Mouse (Mus musculus) lung, embryonic 14.5 days (tissue): ENCODE data around the gene Ret. TPM values are rescaled to one million over a fixed set of nuclear protein-coding genes. Genes with fewer than 3 reads are reported as not detected.

Experiments used
- ATAC-seq: fragments of 200-750 bp; cut with Nextera tagmentation; 2 replicates; pipeline ENCODE4 v1.8.0; 2017; ENCODE audit warnings: mild to moderate bottlenecking, moderate TSS enrichment, moderate library complexity; ENCODE audit not compliant: insufficient read depth
- DNase-seq: peaks from one replicate; pipeline ENCODE4 v3.0.0-alpha.2; 2015
- H3K27ac ChIP-seq: fragments of 300-500 bp; sonication (generic); 2 replicates; pipeline ENCODE4 v1.5.1; 2014; ENCODE audit warnings: low read depth, mild to moderate bottlenecking, moderate library complexity
- H3K27me3 ChIP-seq: fragments of 300-500 bp; sonication (generic); 2 replicates; pipeline ENCODE4 v1.6.1; 2014; ENCODE audit warnings: low read length, control low read depth; ENCODE audit not compliant: insufficient read depth
- H3K36me3 ChIP-seq: fragments of 300-500 bp; sonication (generic); 2 replicates; pipeline ENCODE4 v1.6.1; 2014; ENCODE audit warnings: control low read depth; ENCODE audit not compliant: insufficient read depth
- H3K4me1 ChIP-seq: fragments of 300-500 bp; sonication (generic); 2 replicates; pipeline ENCODE4 v1.6.1; 2014; ENCODE audit warnings: antibody characterized with exemption, control low read depth; ENCODE audit not compliant: insufficient read depth
- H3K4me2 ChIP-seq: fragments of 300-500 bp; sonication (generic); 2 replicates; pipeline ENCODE4 v1.6.1; 2014; ENCODE audit warnings: mild to moderate bottlenecking
- H3K4me3 ChIP-seq: fragments of 300-500 bp; sonication (generic); 2 replicates; pipeline ENCODE4 v1.5.1; 2014; ENCODE audit warnings: low read depth, low read length
- H3K9ac ChIP-seq: fragments of 300-500 bp; sonication (generic); 2 replicates; pipeline ENCODE4 v1.6.1; 2014
- H3K9me3 ChIP-seq: fragments of 300-500 bp; sonication (generic); 2 replicates; pipeline ENCODE4 v1.6.1; 2016; ENCODE audit warnings: low read depth, low read length, control low read depth
- CTCF ChIP-seq: IDR thresholded peaks from 2 replicates; pipeline ENCODE4 v1.5.1; 2016; ENCODE audit warnings: antibody characterized with exemption, low read depth
- WGBS: fragments of 180-500 bp; shearing (Covaris S2); extraction: QIAGEN DNeasy Blood & Tissue Kit; methylation state at CpG from one replicate; pipeline ENCODE4 v1.1.7; 2014; 5-methylcytosine and 5-hydroxymethylcytosine counted together
- polyA plus RNA-seq: library from polyadenylated mRNA; unstranded; fragments of >200 nt; fragmentation: Nextera tagmentation; extraction: Ambion mirVana; gene quantifications from 2 replicates; pipeline ENCODE4 v1.2.1, GENCODE M21; 2014

Ret gene
- polyA plus RNA-seq, 1 experiment from 2014 or later: 3.8 TPM

DNA sequence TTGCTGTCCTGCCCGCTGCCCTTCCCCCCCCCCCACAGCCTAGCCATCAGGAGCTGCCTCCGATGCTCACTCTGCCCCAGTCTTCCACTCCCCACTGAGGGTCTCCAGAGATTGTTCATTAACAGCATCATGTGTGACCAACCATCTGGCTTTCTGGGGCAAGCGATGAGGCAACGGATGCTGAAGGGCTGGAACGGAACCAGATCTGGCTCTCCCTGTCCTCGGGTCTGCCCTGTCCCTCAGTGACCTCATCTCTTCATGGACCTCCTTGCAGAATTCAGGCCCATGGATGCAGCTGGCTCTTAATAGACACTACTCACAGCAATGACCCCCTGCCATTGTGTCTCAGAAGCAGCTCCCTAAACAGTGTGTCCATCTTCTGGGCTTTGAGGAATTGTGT is 8.9 kb upstream of the Ret start:
- no peak overlapping the region for H3K9ac ChIP-seq
- no peaks in the 10 kb centered on the region for H3K9me3 ChIP-seq
- TF ChIP-seq CTCF: no peak
- H3K4me2 ChIP-seq: no peak overlapping the region
- H3K27me3 ChIP-seq: no peaks in the 10 kb centered on the region
- no peaks in the 10 kb centered on the region for H3K4me1 ChIP-seq
- no peaks in the 10 kb centered on the region for H3K36me3 ChIP-seq
- 76% methylated on average over 6 of the region's 6 CpGs for WGBS
- no peak overlapping the region for H3K27ac ChIP-seq
- DNase-seq (no peak), ATAC-seq (no peak)
- H3K4me3 ChIP-seq: no peak overlapping the region

DNA sequence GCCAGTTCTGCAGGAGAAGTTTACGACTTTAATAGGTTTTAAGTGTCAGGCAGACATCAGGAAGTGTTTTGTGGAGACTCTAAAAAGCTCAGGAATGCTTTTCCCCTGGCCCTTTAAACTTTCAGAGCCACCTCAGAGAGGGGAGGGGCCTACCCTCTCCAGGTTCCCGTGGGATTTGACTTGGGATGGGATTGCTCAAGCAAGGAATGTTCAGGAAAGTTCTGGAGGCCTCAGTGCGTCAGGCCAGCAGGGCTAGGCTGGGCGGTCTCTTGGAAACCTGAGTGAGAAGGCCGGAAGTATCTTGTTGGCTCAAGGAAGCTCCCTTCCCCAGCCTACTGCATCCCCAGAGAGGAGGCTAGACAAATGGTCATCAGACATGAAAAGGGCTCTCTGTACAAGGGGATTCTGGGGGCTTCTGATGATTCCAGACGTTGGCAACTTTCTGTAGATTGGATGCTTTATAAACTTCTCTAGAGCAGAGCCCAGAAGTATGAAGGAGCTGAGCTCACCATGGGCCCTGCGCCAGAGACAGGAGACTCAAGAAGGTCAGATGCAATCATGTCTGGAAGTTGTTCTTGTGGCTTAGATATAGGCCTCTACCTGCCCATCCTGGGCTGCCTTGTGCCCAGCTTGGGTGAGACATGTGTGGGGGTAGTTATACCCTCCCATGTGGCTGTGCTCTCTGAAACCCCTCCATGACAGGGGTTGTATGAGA is 7.8 kb upstream of the Ret start:
- no peak overlapping the region for H3K9ac ChIP-seq
- no peaks in the 10 kb centered on the region for H3K36me3 ChIP-seq
- H3K4me3 ChIP-seq: no peak overlapping the region
- H3K4me1 ChIP-seq: no peaks in the 10 kb centered on the region
- H3K4me2 ChIP-seq: no peak overlapping the region
- WGBS: 36% methylated on average over 7 of the region's 7 CpGs
- TF ChIP-seq CTCF: no peak
- no peak overlapping the region for H3K27ac ChIP-seq
- no peaks in the 10 kb centered on the region for H3K9me3 ChIP-seq
- no peak for ATAC-seq
- DNase-seq: peak; percentile 14
- H3K27me3 ChIP-seq: no peaks in the 10 kb centered on the region

DNA sequence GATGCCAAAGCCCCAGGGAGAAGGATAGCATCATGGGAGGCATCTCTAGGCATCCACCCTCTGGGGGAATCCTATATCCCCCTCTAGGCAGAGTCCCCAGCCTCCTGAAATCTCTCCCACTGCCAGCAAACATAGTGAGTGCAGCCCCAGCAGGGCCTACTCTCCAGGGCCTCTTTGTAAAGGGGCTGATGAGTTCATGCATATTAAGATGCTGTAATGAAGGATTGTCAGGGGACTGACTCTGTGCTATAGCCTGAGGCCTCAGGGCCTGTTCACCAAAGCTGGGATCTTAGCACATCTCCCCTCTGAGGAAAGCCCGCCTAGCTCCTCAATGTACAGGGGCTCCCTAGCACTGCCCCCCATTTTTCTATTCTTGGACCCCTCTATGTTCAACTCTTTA is 6.6 kb upstream of the Ret start:
- WGBS: 100% methylated on average over 1 of the region's 1 CpGs

DNA sequence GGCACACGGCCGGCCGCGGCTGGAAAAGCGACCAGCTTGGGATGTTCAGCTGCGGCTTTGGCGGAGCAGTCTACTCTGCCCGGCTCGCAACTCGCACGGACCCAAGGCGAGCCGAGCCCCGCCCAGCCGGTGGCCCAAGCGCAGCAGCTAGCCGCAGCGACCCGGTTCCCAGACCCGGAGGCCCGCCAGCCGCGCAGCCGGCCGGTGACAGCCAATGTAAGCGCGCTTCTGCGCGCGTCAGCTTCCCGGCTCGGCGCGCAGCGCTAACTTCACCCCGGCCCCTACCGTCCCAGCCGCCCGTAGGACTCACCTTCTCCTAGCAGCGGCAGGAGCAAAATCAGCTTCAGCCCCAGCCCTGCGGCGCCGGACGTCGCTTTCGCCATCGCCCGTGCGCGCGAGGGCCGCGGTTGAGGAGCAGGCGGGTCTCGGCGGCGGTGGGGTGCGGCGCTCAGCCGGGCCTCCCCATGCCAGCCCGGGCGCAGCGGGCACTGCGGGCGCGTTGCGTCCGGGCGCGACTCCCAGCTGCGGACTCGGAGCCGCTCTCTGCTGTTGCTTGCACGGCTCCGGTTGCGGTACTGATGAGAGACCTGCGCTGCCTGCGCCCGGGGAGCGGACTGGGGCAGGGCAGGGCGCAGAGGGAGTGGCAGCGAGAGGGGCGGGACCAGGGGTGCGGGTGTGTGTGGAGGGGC is 623 bp downstream of the Ret start:
- ATAC-seq: peak; percentile 83
- DNase-seq: peak; percentile 72
- H3K9me3 ChIP-seq: no peaks in the 10 kb centered on the region
- no peaks in the 10 kb centered on the region for H3K36me3 ChIP-seq
- no peak overlapping the region for H3K27ac ChIP-seq
- H3K4me1 ChIP-seq: peaks cover 3% of the 10 kb centered on the region; the same call in 1 of the 2 replicates
- TF ChIP-seq CTCF: no peak
- under 1% methylated on average over 84 of the region's 84 CpGs for WGBS
- peak overlapping the region; percentile 49 for H3K9ac ChIP-seq
- peak overlapping the region; percentile 55 for H3K4me3 ChIP-seq
- peak overlapping the region; percentile 96 for H3K4me2 ChIP-seq
- peaks cover 49% of the 10 kb centered on the region for H3K27me3 ChIP-seq

More for the DNA sequence above, 6.6 kb upstream of the Ret start:
- Histone ChIP-seq H3K27ac (no peak overlapping the region), H3K27me3 (peaks cover 9% of the 10 kb centered on the region), H3K4me3 (no peak overlapping the region), H3K4me2 (no peak overlapping the region), H3K4me1 (no peaks in the 10 kb centered on the region), H3K36me3 (no peaks in the 10 kb centered on the region), H3K9ac (no peak overlapping the region), H3K9me3 (no peaks in the 10 kb centered on the region)
- DNase-seq (no peak), ATAC-seq (no peak)
- TF ChIP-seq CTCF: no peak

DNA sequence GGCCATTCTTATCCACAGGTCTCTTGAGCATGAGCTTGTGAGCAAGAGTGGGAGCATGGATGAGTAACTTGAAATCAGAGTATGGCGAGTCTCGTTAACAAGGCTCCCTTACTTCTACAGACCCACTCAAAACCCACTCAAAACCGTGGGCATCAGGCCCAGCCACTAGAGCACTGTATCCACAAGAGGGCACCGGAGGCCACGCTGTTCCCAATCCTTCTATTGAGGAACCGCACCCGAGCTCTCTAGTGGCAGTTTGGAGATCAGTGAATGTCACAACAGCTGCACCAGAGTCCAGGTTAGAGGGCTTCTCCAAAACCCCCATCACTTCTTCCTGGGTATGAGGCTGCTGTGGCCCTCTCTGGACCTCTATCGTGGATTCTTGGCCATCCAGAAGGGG is 2.4 kb downstream of the Ret start:
- peaks cover 3% of the 10 kb centered on the region; the same call in 1 of the 2 replicates for H3K4me1 ChIP-seq
- no peak overlapping the region for H3K4me3 ChIP-seq

DNA sequence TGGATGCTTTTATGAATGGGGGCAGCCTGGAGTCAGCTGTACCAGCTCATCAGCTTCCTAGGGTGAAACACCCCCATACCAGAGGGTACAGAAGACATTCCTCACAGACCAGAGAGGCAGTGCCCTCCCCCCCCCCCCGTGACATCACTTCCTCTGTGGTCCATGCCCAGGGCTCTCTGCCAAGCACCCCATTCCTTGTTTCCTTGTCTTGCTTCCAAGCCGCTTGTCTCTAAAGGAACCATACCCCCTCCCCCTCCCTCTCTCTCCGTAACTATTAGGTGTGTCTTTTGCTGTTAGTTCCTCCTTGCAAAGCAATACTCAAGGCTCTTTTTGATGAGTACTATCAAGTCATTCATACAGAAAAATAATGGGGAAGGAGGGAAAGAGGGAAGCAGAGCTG is 4.6 kb downstream of the Ret start:
- Histone ChIP-seq H3K4me2 (no peak overlapping the region; the same call in 1 of the 2 replicates), H3K4me1 (peaks cover 3% of the 10 kb centered on the region; the same call in 1 of the 2 replicates), H3K9me3 (no peaks in the 10 kb centered on the region), H3K4me3 (no peak overlapping the region), H3K9ac (no peak overlapping the region), H3K36me3 (no peaks in the 10 kb centered on the region), H3K27me3 (peaks cover 28% of the 10 kb centered on the region), H3K27ac (no peak overlapping the region)
- ATAC-seq (no peak), DNase-seq (peak; percentile 7)
- no peak for TF ChIP-seq CTCF
- WGBS: 39% methylated on average over 3 of the region's 3 CpGs

More for the DNA sequence above, 2.4 kb downstream of the Ret start:
- no peak overlapping the region for H3K27ac ChIP-seq
- H3K9ac ChIP-seq: no peak overlapping the region
- peaks cover 49% of the 10 kb centered on the region for H3K27me3 ChIP-seq
- ATAC-seq: no peak
- DNase-seq: peak; percentile 70
- no peaks in the 10 kb centered on the region for H3K36me3 ChIP-seq
- no peak overlapping the region for H3K4me2 ChIP-seq
- WGBS: 29% methylated on average over 8 of the region's 8 CpGs
- TF ChIP-seq CTCF: peak; percentile 72
- H3K9me3 ChIP-seq: no peaks in the 10 kb centered on the region

DNA sequence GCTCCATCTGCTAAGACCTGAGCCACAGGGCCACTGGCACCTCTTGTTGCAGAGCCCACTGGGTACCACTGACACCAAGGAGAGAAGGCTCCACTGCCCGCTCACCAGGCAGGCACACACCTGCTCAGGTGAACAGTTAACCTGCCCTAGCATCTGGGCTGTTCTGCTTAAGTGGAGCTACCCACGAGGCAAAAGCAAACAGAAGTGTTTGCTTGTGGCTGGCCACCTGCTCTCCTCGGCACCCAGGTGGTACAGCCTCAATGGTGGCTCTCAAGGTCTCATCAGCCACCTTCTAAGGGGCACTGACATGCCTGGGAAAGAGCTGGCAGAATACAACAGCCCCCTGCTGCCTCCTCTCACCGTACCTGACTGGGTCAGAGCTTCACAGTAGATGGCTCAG is 5.3 kb downstream of the Ret start:
- 45% methylated on average over 4 of the region's 4 CpGs for WGBS
- Histone ChIP-seq H3K4me3 (no peak overlapping the region), H3K4me2 (peak overlapping the region; percentile 4; the same call in 1 of the 2 replicates), H3K9ac (no peak overlapping the region), H3K9me3 (no peaks in the 10 kb centered on the region), H3K36me3 (no peaks in the 10 kb centered on the region), H3K27me3 (peaks cover 21% of the 10 kb centered on the region), H3K27ac (no peak overlapping the region; the same call in 1 of the 2 replicates), H3K4me1 (peaks cover 3% of the 10 kb centered on the region; the same call in 1 of the 2 replicates)
- ATAC-seq (peak; percentile 32; the same call in 1 of the 2 replicates), DNase-seq (peak; percentile 32)
- no peak for TF ChIP-seq CTCF
